Mouse (Mus musculus): Measurements from ENCODE around the gene Yipf1.

DNA sequence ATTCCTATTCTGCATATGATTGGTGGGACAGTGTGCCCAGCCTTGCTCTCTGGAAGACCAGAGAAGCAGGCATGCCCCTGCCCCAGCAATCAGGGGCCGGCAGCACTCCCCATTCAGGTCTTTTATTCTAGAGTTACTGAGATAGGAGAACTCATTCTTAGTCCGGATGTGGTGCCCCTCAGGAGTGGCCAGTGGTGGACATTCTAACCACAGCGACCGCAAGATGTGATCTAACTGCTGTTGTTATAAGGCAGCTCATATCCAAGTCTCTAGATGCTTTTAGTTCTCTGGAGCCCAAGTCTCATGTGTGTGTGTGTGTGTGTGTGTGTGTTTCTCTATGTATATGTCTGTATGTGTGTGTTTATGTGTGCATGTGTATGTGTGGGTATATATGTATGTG lies 13.8 kb upstream of the Yipf1 start:
- TF ChIP-seq POLR2A (IDR thresholded peaks at IDR 0.05; ENCODE audit: insufficient read length, low read depth) (no peak), USF1 (IDR thresholded peaks at IDR 0.05; ENCODE audit: low read depth) (no peak), MAX (IDR thresholded peaks at IDR 0.05; ENCODE audit: low read depth) (no peak), CEBPB (IDR thresholded peaks at IDR 0.05; ENCODE audit: insufficient read depth, poor library complexity, severe bottlenecking) (no peak), TCF12 (IDR thresholded peaks at IDR 0.05; ENCODE audit: insufficient read depth, poor library complexity, severe bottlenecking) (no peak), E2F4 (IDR thresholded peaks at IDR 0.05; ENCODE audit: insufficient read depth) (no peak), TCF3 (IDR thresholded peaks at IDR 0.05; ENCODE audit: insufficient read length, low read depth) (no peak), SRF (IDR thresholded peaks at IDR 0.05; ENCODE audit: control insufficient read depth, insufficient read length, low read depth) (no peak)
